Mouse (Mus musculus) frontal cortex, postnatal 14 days (tissue): ENCODE measurements around the gene Irf2bp2.
"Not testable (repeated sequence)": the region's sequence is repeated elsewhere in the genome, so short reads cannot be mapped to it uniquely, and the experiment has no call there.

Source experiments
- DNase-seq, 2 experiments: peaks; one replicate each; pipeline ENCODE4 v3.0.0; 2022; ENCODE audit warnings: low spot score in 2 of 2

Irf2bp2 gene

DNA sequence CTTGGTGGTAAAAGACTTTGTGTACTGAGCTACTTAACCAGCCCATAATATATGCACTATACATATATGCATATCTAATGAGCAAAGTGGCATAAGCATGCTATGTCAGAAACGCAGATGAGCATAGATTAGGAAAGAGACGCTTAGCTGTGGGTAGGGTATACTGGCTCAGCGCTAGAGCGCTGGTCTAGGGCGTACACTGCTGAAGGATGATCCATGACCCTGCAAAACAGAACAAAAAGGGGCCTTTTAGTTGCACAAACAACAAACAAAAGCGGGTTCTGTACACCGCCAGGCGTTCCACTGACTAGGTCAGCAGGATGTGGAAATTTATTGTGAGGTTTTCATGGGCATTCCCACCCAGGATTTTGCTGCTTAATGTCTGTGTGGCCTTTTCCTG is 8.9 kb upstream of the Irf2bp2 start:
- DNase-seq, result no peak

DNA sequence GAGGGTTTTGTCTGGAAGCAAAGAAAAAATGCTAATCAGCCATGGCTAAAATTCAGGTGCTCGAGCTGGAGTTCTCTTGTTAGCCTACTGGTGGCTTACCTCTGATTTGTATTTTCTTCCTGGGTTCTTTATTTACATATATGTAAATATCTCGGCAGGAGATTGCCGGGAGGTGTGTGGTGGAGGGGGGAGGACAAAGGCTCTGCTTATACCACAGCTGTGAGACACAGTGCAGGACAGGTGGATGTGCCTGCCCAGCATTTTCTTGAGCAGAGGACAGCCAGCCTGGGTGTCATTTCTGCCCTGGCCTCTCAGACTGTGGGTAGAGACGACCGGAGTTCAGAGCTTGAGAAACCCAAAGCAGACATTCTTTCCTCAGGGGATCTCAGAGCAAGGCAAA is 7.5 kb upstream of the Irf2bp2 start:
- no peak for DNase-seq

DNA sequence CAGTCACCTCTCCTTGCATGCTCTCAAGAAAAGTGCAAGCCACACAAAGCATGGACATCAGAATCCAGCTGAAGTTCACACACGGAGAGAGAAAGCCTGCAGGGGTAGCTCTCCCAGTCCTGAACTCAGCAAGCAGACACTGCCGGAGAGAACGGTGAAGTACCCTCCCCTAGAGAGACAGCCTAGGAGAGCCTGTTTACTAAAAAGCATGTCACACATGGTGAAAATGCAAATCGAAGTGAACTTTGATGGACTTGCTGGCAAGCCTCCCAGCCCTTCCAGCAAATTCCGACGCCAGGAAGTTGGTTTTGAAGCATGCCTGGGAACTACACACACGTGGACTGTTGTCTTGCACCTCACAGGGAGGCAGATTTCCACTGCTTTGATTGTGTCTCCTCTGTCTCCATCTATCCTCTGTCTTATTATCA is 7.0 kb upstream of the Irf2bp2 start:
- no peak for DNase-seq

DNA sequence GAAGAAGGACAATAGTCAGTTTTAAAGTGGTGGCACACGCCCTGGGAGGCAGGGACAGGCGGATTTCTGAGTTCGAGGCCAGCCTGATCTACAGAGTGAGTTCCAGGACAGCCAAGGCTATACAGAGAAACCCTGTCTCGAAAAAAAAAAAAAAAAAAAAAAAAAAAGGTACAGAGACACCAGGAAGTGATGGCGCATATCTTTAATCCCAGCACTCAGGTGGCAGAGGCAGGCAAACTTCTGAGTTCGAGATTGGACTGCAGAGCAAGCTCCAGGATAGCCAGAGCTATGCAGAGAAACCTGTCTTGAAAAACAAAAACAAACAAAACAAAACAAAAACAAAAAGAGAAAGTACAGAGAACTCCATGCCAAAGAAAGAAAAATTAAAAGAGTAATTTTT is 6.6 kb upstream of the Irf2bp2 start:
- DNase-seq, result not testable (repeated sequence)

DNA sequence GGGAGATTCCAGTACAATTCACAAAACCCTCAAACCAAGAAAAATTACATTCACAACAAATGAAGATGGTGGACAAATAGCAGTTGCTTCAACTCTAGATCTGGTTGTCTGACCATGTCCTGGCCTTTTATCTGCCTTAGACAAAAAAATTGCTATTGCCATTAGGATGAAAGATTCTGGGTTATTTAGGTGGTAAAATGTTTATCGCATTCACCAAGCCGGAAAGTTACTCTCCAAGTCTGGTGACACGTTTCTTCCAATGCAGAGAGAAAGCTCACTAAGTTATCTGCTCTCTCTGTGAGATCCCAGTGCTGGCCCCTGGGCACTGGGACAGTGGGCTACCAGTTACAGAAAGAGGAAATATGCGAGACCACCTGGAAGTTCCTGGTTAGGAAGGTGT is 5.5 kb upstream of the Irf2bp2 start:
- DNase-seq, result no peak

DNA sequence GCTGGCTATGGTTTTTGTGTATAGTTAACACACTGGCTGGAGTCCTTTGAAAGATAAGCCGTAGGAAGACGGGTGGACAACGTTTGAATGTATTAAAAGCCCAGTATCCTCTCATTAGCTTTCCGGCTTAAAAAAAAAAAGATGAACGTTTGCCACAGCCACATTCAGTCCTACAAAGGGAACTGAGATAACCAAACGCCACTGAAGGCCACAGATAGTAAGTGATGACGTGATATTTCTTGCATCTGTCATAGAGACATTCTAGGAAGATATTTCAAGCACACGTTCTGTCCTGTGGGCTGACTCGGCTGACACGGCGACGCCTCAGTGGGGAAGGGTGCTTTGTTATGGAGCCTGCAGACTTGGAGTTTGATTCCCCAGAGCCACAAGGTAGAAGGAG is 4.4 kb upstream of the Irf2bp2 start:
- no peak for DNase-seq

DNA sequence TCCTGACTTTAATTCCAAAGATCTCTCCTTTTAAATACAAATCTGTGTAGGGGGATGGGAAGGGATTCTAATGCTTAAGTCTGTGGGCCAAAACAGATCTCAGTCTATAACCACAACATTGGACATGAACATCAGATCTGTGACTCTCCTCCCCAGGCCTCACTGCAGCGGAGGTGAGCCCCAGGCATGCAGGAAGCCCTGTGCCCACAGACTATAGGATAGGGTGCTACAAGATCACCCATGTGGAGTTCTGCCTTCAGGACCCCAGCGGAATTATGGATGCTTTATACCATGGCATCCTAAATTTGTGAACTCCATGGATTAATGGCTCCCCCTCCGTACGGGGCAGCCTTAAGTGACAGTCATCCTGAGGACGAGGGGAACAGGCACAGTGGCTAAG is 2.9 kb upstream of the Irf2bp2 start:
- no peak for DNase-seq

DNA sequence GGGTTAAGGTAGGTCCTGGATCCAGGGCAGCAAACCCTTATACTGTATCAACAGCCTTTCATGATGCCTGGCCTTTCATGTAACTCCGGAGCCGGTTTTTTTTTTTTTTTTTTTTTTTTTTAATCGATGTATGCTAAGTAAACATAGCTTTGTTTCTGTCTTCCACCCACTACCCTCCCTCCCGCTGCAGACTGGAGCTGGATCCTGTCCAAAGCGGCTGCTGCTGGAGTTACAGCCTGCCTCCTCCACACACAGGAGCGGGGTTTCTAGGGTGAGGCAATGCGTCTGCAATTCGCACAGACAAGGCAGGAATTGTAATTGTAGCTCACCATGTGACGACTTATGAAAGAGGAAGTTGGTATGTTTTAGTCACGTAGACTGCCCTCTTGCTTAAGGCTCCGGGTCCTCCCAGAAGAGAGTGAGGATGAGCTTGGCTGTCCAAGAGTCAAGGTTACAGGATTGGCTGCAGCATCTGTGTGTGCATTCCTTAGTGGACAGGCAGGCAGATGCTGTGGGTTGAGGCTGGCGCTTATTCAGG is 2.4 kb upstream of the Irf2bp2 start:
- peak; percentile 82 to 88 for DNase-seq

DNA sequence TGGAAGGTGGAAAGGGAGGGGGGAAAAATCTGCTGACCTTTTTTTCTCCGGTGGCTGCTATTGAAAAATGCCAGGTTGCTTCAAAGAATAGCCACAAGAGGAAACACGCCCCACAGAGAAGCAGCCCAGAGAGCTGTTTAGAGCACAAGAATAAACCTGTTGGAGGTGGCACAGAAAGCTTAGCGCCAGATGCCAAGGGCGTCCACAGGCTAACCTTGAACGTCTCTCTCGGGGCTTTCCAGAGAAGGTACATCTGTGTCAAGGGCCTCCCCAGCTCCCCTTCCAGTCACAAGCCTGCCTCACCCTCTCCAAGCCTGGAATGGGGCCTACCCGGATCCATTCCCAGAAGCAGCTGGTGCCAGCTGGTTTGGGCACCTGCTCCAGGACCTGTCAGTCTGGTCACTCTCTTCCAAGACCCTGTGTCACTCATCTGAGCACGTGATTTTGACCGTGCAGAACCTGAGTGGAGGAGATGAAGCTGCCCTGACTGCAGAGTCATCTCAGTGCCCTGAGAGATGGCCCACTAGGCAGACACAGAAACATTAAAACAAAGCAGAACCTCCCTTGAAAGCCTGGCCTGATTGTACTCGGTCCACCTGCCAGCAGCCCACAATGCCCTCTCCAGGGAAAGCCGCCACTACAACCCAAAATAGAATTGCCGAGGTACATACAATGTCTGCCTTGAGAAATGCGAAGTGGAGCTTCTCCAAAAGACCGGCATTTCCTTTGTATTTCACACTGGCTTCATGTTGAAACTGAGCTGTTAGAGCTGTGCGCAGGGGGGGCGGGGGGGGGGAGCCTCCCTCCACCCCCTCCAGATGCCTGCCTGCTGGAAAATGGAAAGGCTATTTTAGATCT is 1.6 kb upstream of the Irf2bp2 start:
- DNase-seq, result peak; percentile 50 to 57

DNA sequence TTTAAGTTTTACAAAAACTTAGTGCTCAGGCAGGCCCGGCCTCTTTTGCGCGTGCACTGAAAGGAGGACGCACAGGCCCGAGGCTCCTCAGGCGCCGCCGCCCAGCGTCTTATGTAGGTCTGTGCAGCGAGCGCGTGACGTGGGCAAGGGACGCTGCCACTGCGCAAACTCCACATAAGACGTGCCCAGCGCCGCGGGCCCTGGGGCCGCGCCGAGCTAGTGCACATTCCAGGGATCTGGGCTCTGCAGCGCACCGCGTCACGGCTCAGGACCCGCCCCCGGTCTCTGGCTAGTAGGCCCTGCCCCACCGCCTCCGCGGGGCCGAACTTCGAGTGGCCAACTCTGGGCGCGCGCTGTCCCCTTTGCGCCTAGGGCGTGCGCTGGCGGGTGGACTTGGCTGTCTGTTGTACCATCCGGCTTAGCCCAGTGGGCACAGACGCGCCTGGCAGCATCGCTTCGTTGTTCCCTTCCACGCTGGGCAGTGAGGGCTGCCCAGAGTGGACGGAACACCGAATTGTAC is 755 bp upstream of the Irf2bp2 start:
- peak; percentile 97 to 99 for DNase-seq

DNA sequence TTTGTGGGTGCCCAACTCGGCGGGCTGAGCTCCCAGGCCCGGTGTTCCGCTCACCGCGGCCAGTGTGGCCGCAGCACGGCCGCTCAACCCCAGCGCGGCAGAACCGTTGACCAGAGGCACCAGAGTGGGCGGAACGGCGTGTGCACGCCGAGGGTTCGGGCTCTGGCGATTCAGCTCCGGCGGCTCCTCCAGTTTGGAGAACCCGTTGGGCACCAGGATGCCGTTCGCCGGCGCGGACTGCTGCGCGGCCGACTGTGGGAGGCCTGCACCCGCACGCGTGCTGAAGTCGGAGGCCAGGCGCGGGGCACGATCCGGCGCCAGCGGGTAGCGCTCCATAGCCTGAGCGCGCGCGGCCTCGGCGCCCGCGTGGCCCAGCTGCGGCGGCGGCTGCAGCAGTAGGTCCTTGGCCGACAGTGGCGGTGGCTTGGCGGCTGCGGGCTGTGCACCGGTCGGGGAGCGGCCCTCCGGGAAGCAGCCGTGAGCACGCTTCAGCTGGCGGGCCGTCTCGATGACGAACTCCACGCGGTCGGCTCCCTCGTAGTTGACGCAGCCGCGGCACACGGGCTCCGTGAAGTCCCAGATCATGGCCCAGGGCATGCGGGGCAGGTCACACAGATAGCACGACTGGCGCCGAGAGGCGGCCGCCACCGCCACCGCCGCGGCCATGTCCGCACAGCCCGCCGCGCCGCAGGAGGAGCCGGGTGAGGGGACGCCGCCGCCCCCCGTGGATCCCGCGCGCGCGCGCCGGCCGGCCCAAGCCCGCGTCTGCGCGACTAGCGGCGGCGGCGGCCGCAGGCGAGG is 815 bp downstream of the Irf2bp2 start:
- peak in 1 of 2 experiments; percentile 45 for DNase-seq

DNA sequence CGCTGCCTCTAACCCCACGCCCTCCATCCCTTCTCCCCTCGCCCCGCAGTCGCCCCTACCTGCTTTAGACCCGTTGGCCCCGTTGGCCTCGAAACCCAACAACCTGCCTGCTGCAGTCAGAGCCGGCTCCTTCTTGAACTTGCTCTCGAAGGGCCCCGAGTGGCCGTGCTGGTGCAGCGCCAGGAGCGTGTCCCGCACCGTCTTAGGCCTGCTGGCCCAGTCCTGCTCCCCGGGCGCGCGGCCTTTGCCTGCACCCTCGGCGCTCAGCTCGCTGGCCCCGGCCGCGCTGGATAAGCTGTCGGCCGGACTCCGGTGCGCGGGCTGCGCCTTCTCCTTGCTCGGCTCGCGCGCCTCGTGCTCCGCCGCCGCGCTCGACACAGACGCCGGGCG is 1.4 kb downstream of the Irf2bp2 start:
- peak in 1 of 2 experiments; percentile 29 for DNase-seq

DNA sequence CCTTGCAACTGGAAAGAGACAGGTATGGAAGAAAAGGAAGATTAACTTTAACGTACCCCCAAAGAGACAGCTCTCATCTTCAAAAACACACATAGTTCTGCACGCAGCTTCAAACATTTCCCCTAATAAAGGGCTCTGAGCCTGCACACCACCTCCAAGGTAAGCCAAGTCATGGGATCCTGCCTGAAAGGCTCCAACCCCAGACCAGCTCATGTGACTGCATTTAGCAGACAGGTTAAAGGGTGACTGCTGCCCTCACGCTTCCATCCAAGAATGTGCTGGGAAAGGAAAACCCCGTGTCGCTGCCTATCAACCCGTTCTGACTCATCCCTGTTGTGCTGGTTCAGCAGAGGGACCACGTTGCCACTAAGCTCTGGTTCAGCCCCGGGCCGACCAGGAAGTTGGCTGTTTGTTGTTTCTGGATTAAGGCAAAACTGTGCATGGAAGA is 1.9 kb downstream of the Irf2bp2 start:
- DNase-seq, result peak; percentile 27 to 44

DNA sequence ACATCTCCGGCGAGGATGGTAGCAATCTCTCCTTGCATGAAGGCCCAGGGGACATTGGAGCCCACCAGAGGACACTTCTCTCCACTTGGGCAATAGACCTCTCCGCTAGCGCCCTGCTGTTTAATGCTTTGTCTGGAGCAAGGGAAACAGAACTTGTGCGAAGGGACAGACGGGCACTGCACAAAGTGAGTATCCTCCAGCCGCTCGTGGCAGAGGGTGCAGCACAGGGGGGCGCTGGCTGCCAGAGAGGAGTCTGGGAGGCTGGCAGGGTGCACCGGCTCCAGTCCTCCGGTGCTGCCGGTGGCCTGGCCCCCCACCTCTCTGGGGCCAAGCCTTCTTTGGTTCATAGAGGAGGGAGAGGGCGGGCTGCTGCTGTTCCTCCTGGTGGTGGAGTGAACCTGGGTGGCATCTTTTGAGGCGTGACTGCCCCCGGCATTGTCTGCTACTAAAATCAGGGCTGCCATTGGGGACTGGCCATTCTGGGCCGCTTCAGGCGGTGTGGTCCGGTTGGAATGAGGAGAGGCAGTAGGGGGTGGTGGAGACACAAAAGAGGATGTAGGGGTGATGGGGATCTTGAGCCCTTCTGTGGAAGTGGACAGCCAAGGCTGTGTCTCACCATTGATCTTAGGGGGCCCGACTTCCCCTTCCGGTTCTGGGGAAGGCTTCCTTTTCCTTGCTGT is 2.5 kb downstream of the Irf2bp2 start:
- DNase-seq, result peak in 1 of 2 experiments; percentile 36

DNA sequence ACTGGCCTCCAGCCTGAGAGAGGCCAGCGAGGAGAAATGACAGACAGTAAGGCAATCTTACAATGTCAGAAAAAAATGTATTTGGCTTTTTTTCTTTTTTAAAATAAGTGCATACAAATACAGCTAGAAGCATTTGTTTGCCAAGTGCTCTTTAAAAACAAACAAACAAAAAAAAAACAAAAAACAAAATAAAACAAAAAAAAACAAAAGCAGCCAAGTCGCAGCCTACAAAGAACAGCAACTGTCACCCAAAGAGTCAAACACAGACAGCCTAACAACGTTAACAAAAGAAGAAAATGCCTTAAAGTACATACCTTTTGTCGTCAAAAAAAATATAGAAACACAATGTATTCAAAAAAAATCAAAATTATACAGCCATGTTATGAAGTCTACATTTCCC is 3.2 kb downstream of the Irf2bp2 start:
- DNase-seq, result no peak

DNA sequence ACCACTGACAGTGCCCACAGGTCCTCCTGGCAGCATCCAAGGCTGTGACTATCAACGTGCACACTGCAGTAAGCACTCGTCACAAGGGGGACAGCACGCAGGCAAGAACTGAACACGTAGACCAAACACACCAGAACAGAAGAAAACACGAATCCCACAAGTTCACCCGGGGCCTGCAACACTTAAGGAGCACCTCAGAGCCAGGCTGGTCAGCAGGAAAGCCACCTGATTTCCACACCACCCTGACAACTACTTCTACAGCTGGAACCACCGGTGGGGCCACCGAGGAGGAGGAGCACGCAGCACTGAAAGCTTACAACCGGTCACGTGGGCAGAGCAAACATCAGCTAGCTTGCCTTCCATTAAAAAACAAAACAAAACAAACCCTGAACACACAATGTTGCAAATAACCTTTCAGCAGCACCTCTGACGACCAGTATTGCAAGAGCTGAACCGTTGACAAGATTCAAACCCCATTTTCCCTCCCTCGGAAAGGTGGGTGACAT is 3.7 kb downstream of the Irf2bp2 start:
- peak in 1 of 2 experiments; percentile 25 for DNase-seq

DNA sequence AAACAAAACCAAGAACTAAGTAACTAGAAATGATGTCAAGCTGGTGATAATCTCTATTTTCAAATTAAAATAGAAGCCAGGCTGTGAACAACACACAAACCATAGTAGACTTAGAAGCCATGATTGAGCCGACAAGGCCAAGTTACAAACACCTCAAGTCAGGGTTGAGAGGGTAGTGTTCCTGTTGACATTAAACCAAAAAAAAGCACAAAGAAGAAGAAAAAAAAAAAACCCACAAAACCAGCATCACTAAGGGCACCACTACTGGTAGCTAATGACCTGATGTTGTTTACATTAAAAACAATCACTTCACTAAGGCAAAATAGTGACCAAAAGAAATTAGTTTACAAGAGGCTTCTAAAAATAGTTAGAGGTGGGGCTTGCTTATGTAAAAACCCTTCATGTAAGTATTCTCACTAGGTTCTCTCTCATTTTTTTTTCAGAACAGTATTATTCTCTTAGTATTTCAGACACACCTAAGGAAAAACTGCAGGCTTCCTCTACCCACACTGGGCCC is 4.2 kb downstream of the Irf2bp2 start:
- DNase-seq, result no peak

DNA sequence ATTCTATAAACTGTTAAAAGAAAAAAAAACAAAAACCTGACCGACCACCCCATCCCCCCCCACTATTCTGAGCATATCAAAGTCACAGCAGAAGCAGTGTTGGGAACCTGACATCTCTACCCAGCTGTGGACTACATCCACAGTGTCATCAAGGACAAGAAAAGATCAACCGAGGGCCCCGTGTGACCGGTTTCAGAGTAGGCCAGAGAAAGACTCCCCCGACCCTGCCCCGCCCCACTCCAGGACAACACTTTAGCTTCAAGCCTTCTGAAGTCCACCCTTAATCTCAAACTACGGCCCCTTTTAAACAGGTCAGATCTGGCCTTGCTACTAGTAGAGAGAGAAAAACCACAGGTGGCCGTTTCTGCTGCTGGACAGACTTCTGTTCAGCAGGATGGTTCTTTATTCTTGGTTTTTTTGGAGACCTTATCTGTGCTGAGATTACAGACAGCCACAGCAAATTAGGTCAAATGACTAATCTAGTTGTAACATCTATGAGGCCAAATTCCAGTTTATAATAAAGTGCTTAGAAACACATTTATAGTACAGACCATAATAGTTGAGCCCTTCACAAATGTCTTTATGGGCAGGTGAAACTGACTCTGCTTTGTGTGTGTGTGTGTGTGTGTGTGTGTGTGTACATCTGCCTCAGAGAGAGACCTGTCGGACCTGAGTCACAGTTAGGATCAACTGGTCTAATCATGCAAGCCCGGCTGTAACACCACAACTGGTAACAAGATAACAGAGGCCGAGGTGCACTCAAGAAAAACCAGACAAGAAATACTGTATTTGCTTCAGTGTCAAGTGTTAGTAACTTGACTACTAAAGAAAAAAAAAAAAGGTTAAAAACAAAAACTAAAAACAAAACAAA is 4.9 kb downstream of the Irf2bp2 start:
- DNase-seq, result no peak

DNA sequence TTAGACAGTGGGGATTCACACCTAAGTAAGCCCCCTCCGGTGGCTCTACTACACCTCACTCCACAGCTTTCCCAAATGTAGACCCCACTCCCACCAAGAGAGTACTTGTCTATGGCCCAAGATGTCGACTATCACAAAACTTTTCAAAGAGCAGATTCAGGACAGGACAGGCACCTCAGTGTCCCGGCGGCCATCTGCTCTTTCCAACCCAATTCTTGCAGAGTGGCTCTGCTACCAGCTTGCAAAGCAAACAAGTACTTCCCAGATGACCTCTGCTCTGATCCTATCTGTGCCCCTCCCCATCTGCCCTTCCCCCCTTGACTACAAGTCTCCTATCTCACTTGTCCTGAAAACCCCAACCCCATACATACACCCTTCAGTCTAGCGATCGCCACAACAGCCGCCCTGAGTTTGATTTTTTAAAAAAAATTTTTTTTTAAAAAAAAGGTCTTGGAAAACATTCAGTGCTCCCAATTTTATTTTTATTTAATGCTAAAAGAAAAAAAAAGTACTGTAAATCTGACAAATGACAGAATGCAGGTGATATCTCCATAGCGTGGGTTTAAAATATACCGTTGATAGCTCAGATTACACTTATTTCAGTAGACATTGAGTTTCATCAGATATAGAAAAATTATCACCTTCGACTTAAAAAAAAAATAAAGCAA is 5.8 kb downstream of the Irf2bp2 start:
- DNase-seq, result no peak
